Mouse (Mus musculus) kidney, embryonic 16.5 days (tissue): ENCODE results near the gene Rabgap1l. TPM values are rescaled to one million over a fixed set of nuclear protein-coding genes. Genes with fewer than 3 reads are reported as not detected.
"Not testable (repeated sequence)": the region's sequence is repeated elsewhere in the genome, so short reads cannot be mapped to it uniquely, and the experiment has no call there.

ENCODE experiments used
- ATAC-seq: fragments of 200-750 bp; cut with Nextera tagmentation; 2 replicates; pipeline ENCODE4 v1.8.0; 2017; ENCODE audit warnings: moderate TSS enrichment; ENCODE audit not compliant: low FRiP score, low TSS enrichment
- H3K27ac ChIP-seq: fragments of 300-500 bp; sonication (generic); 2 replicates; pipeline ENCODE4 v1.5.1; 2014; ENCODE audit warnings: low read length
- H3K27me3 ChIP-seq: fragments of 300-500 bp; sonication (generic); 2 replicates; pipeline ENCODE4 v1.6.1; 2014; ENCODE audit warnings: low read length, control low read depth, mixed read lengths; ENCODE audit not compliant: insufficient read depth
- H3K36me3 ChIP-seq: fragments of 300-500 bp; sonication (generic); 2 replicates; pipeline ENCODE4 v1.6.1; 2014; ENCODE audit warnings: low read length, control low read depth, mixed read lengths; ENCODE audit not compliant: insufficient read depth
- H3K4me1 ChIP-seq: fragments of 300-500 bp; sonication (generic); 2 replicates; pipeline ENCODE4 v1.6.1; 2014; ENCODE audit warnings: low read length, control low read depth, mixed read lengths; ENCODE audit not compliant: insufficient read depth
- H3K4me2 ChIP-seq: fragments of 300-500 bp; sonication (generic); replicated peaks from 2 replicates; pipeline ENCODE4 v1.6.1; 2014; ENCODE audit warnings: low read depth, low read length
- H3K4me3 ChIP-seq: fragments of 300-500 bp; sonication (generic); 2 replicates; pipeline ENCODE4 v1.5.1; 2014; ENCODE audit warnings: mild to moderate bottlenecking, low read length
- H3K9ac ChIP-seq: fragments of 300-500 bp; sonication (generic); replicated peaks from 2 replicates; pipeline ENCODE4 v1.6.1; 2014; ENCODE audit warnings: low read length
- H3K9me3 ChIP-seq: fragments of 300-500 bp; sonication (generic); 2 replicates; pipeline ENCODE4 v1.6.1; 2016; ENCODE audit warnings: low read length, control low read depth
- WGBS: fragments of 180-500 bp; shearing (Covaris S2); extraction: QIAGEN DNeasy Blood & Tissue Kit; methylation state at CpG from one replicate; pipeline ENCODE4 v1.1.7; 2014; 5-methylcytosine and 5-hydroxymethylcytosine counted together
- polyA plus RNA-seq: library from polyadenylated mRNA; unstranded; fragments of >200 nt; fragmentation: Nextera tagmentation; extraction: Ambion mirVana; gene quantifications from 2 replicates; pipeline ENCODE4 v1.2.1, GENCODE M21; 2015

Gene Rabgap1l
- polyA plus RNA-seq, 1 experiment from 2014 or later = 11.4 TPM

- H3K4me2 ChIP-seq = no peak overlapping the region
- WGBS = 88% methylated on average over 2 of the region's 2 CpGs
- no peaks in the 10 kb centered on the region for H3K4me1 ChIP-seq
- ATAC-seq = no peak
- no peaks in the 10 kb centered on the region for H3K36me3 ChIP-seq
- H3K27ac ChIP-seq = no peak overlapping the region
- H3K9ac ChIP-seq = no peak overlapping the region
- H3K9me3 ChIP-seq = no peaks in the 10 kb centered on the region
- no peak overlapping the region for H3K4me3 ChIP-seq
- no peaks in the 10 kb centered on the region for H3K27me3 ChIP-seq
Observed at GRCm38 (mm10) chr1:160292058-160292457, 501.0 kb downstream of the Rabgap1l start.

GRCm38 (mm10) chr1:160290242-160290641 is 502.8 kb downstream of the Rabgap1l start:
- Histone ChIP-seq H3K27ac (no peak overlapping the region), H3K4me1 (no peaks in the 10 kb centered on the region), H3K4me3 (no peak overlapping the region), H3K36me3 (no peaks in the 10 kb centered on the region), H3K27me3 (no peaks in the 10 kb centered on the region), H3K4me2 (no peak overlapping the region), H3K9me3 (no peaks in the 10 kb centered on the region), H3K9ac (no peak overlapping the region)
- ATAC-seq = no peak
- 74% methylated on average over 9 of the region's 9 CpGs for WGBS

GRCm38 (mm10) chr1:160287058-160287645 is 505.9 kb downstream of the Rabgap1l start:
- no peaks in the 10 kb centered on the region for H3K36me3 ChIP-seq
- H3K9ac ChIP-seq = no peak overlapping the region
- H3K27ac ChIP-seq = no peak overlapping the region
- no peaks in the 10 kb centered on the region for H3K27me3 ChIP-seq
- 69% methylated on average over 5 of the region's 5 CpGs for WGBS
- H3K4me3 ChIP-seq = no peak overlapping the region
- H3K9me3 ChIP-seq = no peaks in the 10 kb centered on the region
- H3K4me1 ChIP-seq = no peaks in the 10 kb centered on the region
- ATAC-seq = no peak
- H3K4me2 ChIP-seq = no peak overlapping the region

- ATAC-seq = no peak
- WGBS = 53% methylated on average over 7 of the region's 7 CpGs
- no peak overlapping the region for H3K4me2 ChIP-seq
- H3K9ac ChIP-seq = no peak overlapping the region
- no peak overlapping the region for H3K27ac ChIP-seq
- H3K36me3 ChIP-seq = no peaks in the 10 kb centered on the region
- no peaks in the 10 kb centered on the region for H3K27me3 ChIP-seq
- no peak overlapping the region for H3K4me3 ChIP-seq
- H3K9me3 ChIP-seq = no peaks in the 10 kb centered on the region
- H3K4me1 ChIP-seq = no peaks in the 10 kb centered on the region
Observed at GRCm38 (mm10) chr1:160286400-160287057, 506.5 kb downstream of the Rabgap1l start.

GRCm38 (mm10) chr1:160284241-160284640 is 508.8 kb downstream of the Rabgap1l start:
- Histone ChIP-seq H3K9me3 (no peaks in the 10 kb centered on the region), H3K36me3 (no peaks in the 10 kb centered on the region), H3K4me3 (no peak overlapping the region), H3K9ac (no peak overlapping the region), H3K4me2 (no peak overlapping the region), H3K27me3 (no peaks in the 10 kb centered on the region), H3K27ac (no peak overlapping the region), H3K4me1 (no peaks in the 10 kb centered on the region)
- no peak for ATAC-seq
- 76% methylated on average over 4 of the region's 4 CpGs for WGBS

- not testable (repeated sequence) for H3K27me3 ChIP-seq, H3K27ac ChIP-seq, H3K4me1 ChIP-seq, ATAC-seq, H3K4me3 ChIP-seq, H3K36me3 ChIP-seq, H3K9me3 ChIP-seq, H3K4me2 ChIP-seq, H3K9ac ChIP-seq
- 89% methylated on average over 2 of the region's 2 CpGs for WGBS
Observed at GRCm38 (mm10) chr1:160282166-160282874, 510.7 kb downstream of the Rabgap1l start.

- no peaks in the 10 kb centered on the region for H3K27me3 ChIP-seq
- H3K27ac ChIP-seq = no peak overlapping the region
Observed at GRCm38 (mm10) chr1:160281337-160282084, 511.5 kb downstream of the Rabgap1l start.

GRCm38 (mm10) chr1:160280603-160281002 is 512.4 kb downstream of the Rabgap1l start:
- Histone ChIP-seq H3K9me3 (no peaks in the 10 kb centered on the region), H3K9ac (no peak overlapping the region), H3K36me3 (no peaks in the 10 kb centered on the region), H3K4me3 (no peak overlapping the region), H3K4me1 (no peaks in the 10 kb centered on the region), H3K27ac (no peak overlapping the region), H3K4me2 (no peak overlapping the region), H3K27me3 (no peaks in the 10 kb centered on the region)
- 65% methylated on average over 4 of the region's 4 CpGs for WGBS
- ATAC-seq = no peak

More at GRCm38 (mm10) chr1:160281337-160282084, 511.5 kb downstream of the Rabgap1l start:
- Histone ChIP-seq H3K9ac (no peak overlapping the region), H3K36me3 (no peaks in the 10 kb centered on the region), H3K4me3 (no peak overlapping the region), H3K4me2 (no peak overlapping the region), H3K4me1 (no peaks in the 10 kb centered on the region), H3K9me3 (no peaks in the 10 kb centered on the region)
- no peak for ATAC-seq
- 66% methylated on average over 3 of the region's 3 CpGs for WGBS

- WGBS = 86% methylated on average over 3 of the region's 3 CpGs
- Histone ChIP-seq H3K36me3 (no peaks in the 10 kb centered on the region), H3K4me3 (no peak overlapping the region), H3K27ac (no peak overlapping the region), H3K27me3 (no peaks in the 10 kb centered on the region), H3K9me3 (no peaks in the 10 kb centered on the region), H3K4me1 (no peaks in the 10 kb centered on the region), H3K4me2 (no peak overlapping the region), H3K9ac (no peak overlapping the region)
- no peak for ATAC-seq
Observed at GRCm38 (mm10) chr1:160277940-160278682, 514.9 kb downstream of the Rabgap1l start.
